In the genomic region with DNA sequence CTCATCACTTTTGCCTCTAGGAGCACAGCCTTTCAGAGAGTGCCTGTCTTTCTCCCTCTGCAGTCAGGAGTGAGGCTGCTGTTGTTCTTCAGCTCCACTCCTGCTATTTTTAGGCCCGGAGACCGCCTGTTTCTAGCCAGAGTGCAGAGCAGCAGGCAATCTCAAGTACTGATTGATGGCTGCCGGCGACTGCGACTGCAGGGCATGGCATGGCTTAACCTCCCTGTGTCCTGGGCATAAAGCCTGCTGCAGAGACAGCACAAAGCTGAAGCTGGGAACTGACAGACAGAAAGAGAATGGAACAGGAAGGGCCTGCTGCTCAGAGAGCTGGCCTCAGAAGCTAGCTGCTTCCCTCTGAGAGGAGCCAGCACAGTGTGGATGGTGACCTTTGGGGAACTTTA, we compare ENCODE assay signal across 10 mouse cellular contexts. TPM values are rescaled to one million over a fixed set of nuclear protein-coding genes. Genes with fewer than 3 reads are reported as not detected.
A peak's percentile ranks its signal among the peaks of the same experiment; 100 is the strongest.
DNase-seq lines count a peak whose midpoint lies in the region; ATAC-seq and TF ChIP-seq lines count a peak whose summit lies in the region.
"Had no signal": no experiment of that assay in that cellular context is flagged by ENCODE, and none has a peak within 500 bp of the region (broad histone marks: within the 10 kb centered on the region; RNA-seq: fewer than 3 reads in every experiment).

No protein-coding gene starts in this region.

- H3K36me3 ChIP-seq in hindbrain, postnatal 0 days (ENCODE audit: insufficient read depth, low read length): no peaks in the 10 kb centered on the region
- no peaks in the 10 kb centered on the region for H3K36me3 ChIP-seq in limb, embryonic 10.5 days
- no peaks in the 10 kb centered on the region for H3K36me3 ChIP-seq in neural tube, embryonic 11.5 days (ENCODE audit: control insufficient read depth, insufficient read depth, low read length)
- H3K36me3 ChIP-seq: embryonic facial prominence, embryonic 15.5 days; limb, embryonic 15.5 days had no signal

- no peak overlapping the region for H3K9ac ChIP-seq in hindbrain, postnatal 0 days (replicated peaks; ENCODE audit: low read length)
- no peak overlapping the region for H3K9ac ChIP-seq in neural tube, embryonic 11.5 days (ENCODE audit: low read length)
- H3K9ac ChIP-seq: embryonic facial prominence, embryonic 15.5 days; limb, embryonic 15.5 days had no signal

- WGBS in hindbrain, postnatal 0 days: 8% methylated on average over 5 of the region's 5 CpGs
- 10% methylated on average over 5 of the region's 5 CpGs for WGBS in limb, embryonic 10.5 days
- WGBS in neural tube, embryonic 11.5 days: 9% methylated on average over 5 of the region's 5 CpGs

- ATAC-seq in common myeloid progenitor, adult 5-6 weeks (replicated peaks; ENCODE audit: low read depth, poor library complexity, severe bottlenecking): 0 out of 2 replicates have a peak, but pooled peaks have one; percentile 5
- peak; percentile 79 for ATAC-seq in hindbrain, postnatal 0 days
- no peak; the same call in 1 of the 2 replicates for ATAC-seq in neural tube, embryonic 11.5 days (ENCODE audit: insufficient read depth, low FRiP score, low TSS enrichment)

- no peak overlapping the region for H3K4me2 ChIP-seq in hindbrain, postnatal 0 days (ENCODE audit: low read depth, low read length)
- no peak overlapping the region for H3K4me2 ChIP-seq in neural tube, embryonic 11.5 days (ENCODE audit: low read depth)
- H3K4me2 ChIP-seq: embryonic facial prominence, embryonic 15.5 days; limb, embryonic 15.5 days had no signal

- H3K4me1 ChIP-seq in hindbrain, postnatal 0 days (ENCODE audit: insufficient read depth, low read length): 0 out of 2 replicates have a peak, but pooled peaks cover 8% of the 10 kb centered on the region
- peaks cover 16% of the 10 kb centered on the region for H3K4me1 ChIP-seq in limb, embryonic 10.5 days
- H3K4me1 ChIP-seq in neural tube, embryonic 11.5 days (ENCODE audit: control insufficient read depth, insufficient read depth, low read length): peaks cover 8% of the 10 kb centered on the region; the same call in 1 of the 2 replicates

- DNase-seq in adrenal gland, postnatal 10 days: peak; percentile 42
- DNase-seq in gastrocnemius, postnatal 25 days: peak; percentile 62
- DNase-seq in hindbrain, postnatal 0 days (ENCODE audit: low spot score): peak; percentile 63
- peak; percentile 51 for DNase-seq in limb, embryonic 10.5 days (ENCODE audit: low spot score)
- DNase-seq in neural tube, embryonic 11.5 days (ENCODE audit: low spot score): peak; percentile 61
- DNase-seq in urinary bladder, adult 18-20 months (ENCODE audit: low spot score in 2 of 2): no peak
- DNase-seq in ovary, adult 18-20 months (ENCODE audit: low spot score): no peak

- TF ChIP-seq CTCF in hindbrain, postnatal 0 days (IDR thresholded peaks at IDR 0.05; ENCODE audit: low read depth): no peak

- no peaks in the 10 kb centered on the region for H3K27me3 ChIP-seq in hindbrain, postnatal 0 days (ENCODE audit: insufficient read depth, low read length)
- no peaks in the 10 kb centered on the region for H3K27me3 ChIP-seq in limb, embryonic 10.5 days (ENCODE audit: low read depth, poor library complexity, severe bottlenecking)
- no peaks in the 10 kb centered on the region for H3K27me3 ChIP-seq in neural tube, embryonic 11.5 days (ENCODE audit: control insufficient read depth, insufficient read depth, low read length)
- H3K27me3 ChIP-seq: embryonic facial prominence, embryonic 15.5 days had no signal

- H3K9me3 ChIP-seq in hindbrain, postnatal 0 days (ENCODE audit: low read length): no peaks in the 10 kb centered on the region
- H3K9me3 ChIP-seq in limb, embryonic 10.5 days (replicated peaks): no peaks in the 10 kb centered on the region
- no peaks in the 10 kb centered on the region for H3K9me3 ChIP-seq in neural tube, embryonic 11.5 days (ENCODE audit: control insufficient read depth, low read length)
- H3K9me3 ChIP-seq: embryonic facial prominence, embryonic 15.5 days; limb, embryonic 15.5 days had no signal

- peak overlapping the region; percentile 65; the same call in 1 of the 2 replicates for H3K27ac ChIP-seq in hindbrain, postnatal 0 days
- peak overlapping the region; percentile 63 for H3K27ac ChIP-seq in limb, embryonic 10.5 days
- no peak overlapping the region for H3K27ac ChIP-seq in neural tube, embryonic 11.5 days (ENCODE audit: low read depth, low read length)
- H3K27ac ChIP-seq: embryonic facial prominence, embryonic 15.5 days; limb, embryonic 15.5 days had no signal

- H3K4me3 ChIP-seq in hindbrain, postnatal 0 days (ENCODE audit: low read length): no peak overlapping the region
- H3K4me3 ChIP-seq in limb, embryonic 10.5 days: no peak overlapping the region
- no peak overlapping the region for H3K4me3 ChIP-seq in neural tube, embryonic 11.5 days (ENCODE audit: low read depth, low read length)
- H3K4me3 ChIP-seq: embryonic facial prominence, embryonic 15.5 days; limb, embryonic 15.5 days had no signal

RNA-seq across cellular contexts. Expression of gene Fxn, which starts 27.9 kb away (rescaled TPM):
- 10 to 100 TPM; 18.0 to 22.1 TPM for total RNA-seq in adrenal gland, postnatal 10 days (2021)
- total RNA-seq in common myeloid progenitor, adult 5-6 weeks (2017): 29.9 TPM in 2 replicates
- total RNA-seq in gastrocnemius, postnatal 25 days (2021): 10 to 100 TPM; 19.6 to 20.2 TPM
- total RNA-seq in hindbrain, postnatal 0 days (2014; rRNA removed): 28.5 and 30.4 TPM in 2 replicates
- 43.8 and 47.7 TPM in 2 replicates for polyA plus RNA-seq in hindbrain, postnatal 0 days (2015; fragmentation: Nextera tagmentation; extraction: Ambion mirVana)
- polyA plus RNA-seq in limb, embryonic 10.5 days (2016; fragmentation: Nextera tagmentation; extraction: Ambion mirVana): 62.7 and 67.1 TPM in 2 replicates
- polyA plus RNA-seq in neural tube, embryonic 11.5 days (2014; fragmentation: Nextera tagmentation; extraction: Ambion mirVana): 47.6 and 49.1 TPM in 2 replicates

Comparison
In these comparisons a context has a peak if more than half of its experiments do, and no peak if none do; other contexts are left out.
1. DNase-seq: peak in adrenal gland, postnatal 10 days (single experiment), gastrocnemius, postnatal 25 days (single experiment), hindbrain, postnatal 0 days (single experiment), limb, embryonic 10.5 days (single experiment) and neural tube, embryonic 11.5 days (single experiment); none in urinary bladder, adult 18-20 months (0 of 2) and ovary, adult 18-20 months (single experiment).